Mouse (Mus musculus): ENCODE measurements at regions not wholly inside any gene's neighbourhood (a gene's known extent, or its start where the extent isn't known, plus 50 kb on each side); places are given as distances from the start of the nearest gene placed in this dataset.

DNA sequence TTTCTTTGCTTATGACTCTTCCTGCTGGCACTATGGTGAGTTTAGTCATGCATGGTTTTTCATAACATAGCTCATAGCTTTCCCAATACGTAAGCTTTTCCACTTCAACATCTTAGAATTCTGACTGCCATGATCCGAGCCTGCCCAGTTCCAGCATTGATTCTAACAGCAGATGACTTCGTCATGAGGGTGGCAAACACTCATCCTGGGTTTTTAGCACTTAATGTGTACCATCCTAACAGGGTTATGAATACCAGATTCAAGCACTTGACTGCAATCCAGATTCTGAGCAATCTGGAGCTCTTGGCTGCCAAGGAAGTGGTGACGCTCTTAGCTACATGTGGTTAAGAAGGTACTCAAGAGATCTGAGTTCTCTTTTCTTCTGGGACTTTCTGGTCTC, 128.3 kb upstream of the Sem1 start:
- Histone ChIP-seq H3K27me3 (replicated peaks; ENCODE audit: control insufficient read depth, insufficient read depth, low read length) (no peaks in the 10 kb centered on the region), H3K9ac (ENCODE audit: low read length) (no peak overlapping the region), H3K36me3 (ENCODE audit: control insufficient read depth, insufficient read depth, low read length) (no peaks in the 10 kb centered on the region), H3K9me3 (ENCODE audit: control insufficient read depth, low read length) (no peaks in the 10 kb centered on the region), H3K27ac (ENCODE audit: low read depth) (no peak overlapping the region), H3K4me1 (replicated peaks; ENCODE audit: control insufficient read depth, insufficient read depth, low read length) (no peaks in the 10 kb centered on the region), H3K4me2 (ENCODE audit: low read length) (no peak overlapping the region), H3K4me3 (ENCODE audit: low read depth, low read length) (no peak overlapping the region)
- WGBS = 92% methylated on average over 4 of the region's 4 CpGs
- ATAC-seq (replicated peaks; ENCODE audit: low FRiP score, low TSS enrichment, low read depth) (no peak), DNase-seq (ENCODE audit: low spot score) (no peak)

DNA sequence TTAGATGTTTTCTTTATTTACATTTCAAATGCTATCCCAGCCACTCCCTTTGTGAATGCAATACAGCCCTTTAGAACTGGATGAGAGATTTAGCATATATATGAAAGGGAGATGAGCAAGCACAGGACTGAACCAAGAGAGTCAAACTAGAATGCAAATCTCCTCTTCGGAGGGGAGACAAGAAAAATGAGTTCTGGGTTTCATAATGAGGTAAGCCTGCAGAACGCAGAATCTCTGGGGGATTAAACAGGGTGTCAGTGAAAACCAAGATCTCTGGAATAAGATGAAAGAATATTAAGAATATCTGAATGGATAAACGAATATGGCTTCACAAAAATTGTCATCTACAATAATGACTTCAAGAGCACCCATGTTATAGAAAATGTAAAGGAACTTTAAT, 130.6 kb upstream of the Sem1 start:
- H3K9me3 ChIP-seq (ENCODE audit: control insufficient read depth, low read length) = no peaks in the 10 kb centered on the region
- no peak overlapping the region for H3K4me2 ChIP-seq (ENCODE audit: low read length)
- H3K27me3 ChIP-seq (replicated peaks; ENCODE audit: control insufficient read depth, insufficient read depth, low read length) = no peaks in the 10 kb centered on the region
- no peak overlapping the region for H3K27ac ChIP-seq (ENCODE audit: low read depth)
- no peak overlapping the region for H3K9ac ChIP-seq (ENCODE audit: low read length)
- H3K4me1 ChIP-seq (replicated peaks; ENCODE audit: control insufficient read depth, insufficient read depth, low read length) = no peaks in the 10 kb centered on the region
- H3K4me3 ChIP-seq (ENCODE audit: low read depth, low read length) = no peak overlapping the region
- H3K36me3 ChIP-seq (ENCODE audit: control insufficient read depth, insufficient read depth, low read length) = no peaks in the 10 kb centered on the region
- ATAC-seq (replicated peaks; ENCODE audit: low FRiP score, low TSS enrichment, low read depth) = no peak
- 74% methylated on average over 3 of the region's 3 CpGs for WGBS
- DNase-seq (ENCODE audit: low spot score) = no peak

DNA sequence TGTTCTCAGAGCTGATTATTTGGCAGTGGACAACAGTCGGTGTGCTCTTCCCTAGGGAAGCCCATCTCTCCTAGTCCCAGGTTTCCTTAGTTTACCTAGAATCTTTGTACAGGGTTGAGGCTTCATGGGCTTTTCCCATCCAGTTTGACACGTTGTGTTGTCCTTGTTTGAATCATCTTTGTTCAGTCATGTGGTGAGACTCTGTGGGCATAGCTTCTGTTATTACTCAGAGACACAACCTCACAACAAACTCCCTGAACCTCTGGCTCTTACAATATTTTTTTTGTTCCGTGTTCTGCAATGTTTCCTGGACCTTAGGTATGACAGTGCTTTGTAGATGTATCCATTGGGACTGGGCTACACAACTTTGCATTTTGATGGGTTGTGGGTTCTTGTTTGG, 132.9 kb upstream of the Dlx6 start:
- Histone ChIP-seq H3K27ac (ENCODE audit: low read depth) (no peak overlapping the region), H3K9me3 (ENCODE audit: control insufficient read depth, low read length) (no peaks in the 10 kb centered on the region), H3K9ac (ENCODE audit: low read length) (no peak overlapping the region), H3K4me3 (ENCODE audit: low read depth, low read length) (no peak overlapping the region), H3K36me3 (ENCODE audit: control insufficient read depth, insufficient read depth, low read length) (no peaks in the 10 kb centered on the region), H3K4me2 (ENCODE audit: low read length) (no peak overlapping the region), H3K4me1 (replicated peaks; ENCODE audit: control insufficient read depth, insufficient read depth, low read length) (no peaks in the 10 kb centered on the region), H3K27me3 (replicated peaks; ENCODE audit: control insufficient read depth, insufficient read depth, low read length) (no peaks in the 10 kb centered on the region)
- 86% methylated on average over 3 of the region's 3 CpGs for WGBS
- ATAC-seq (replicated peaks; ENCODE audit: low FRiP score, low TSS enrichment, low read depth) = no peak
- DNase-seq (ENCODE audit: low spot score) = no peak

GRCm38 (mm10) chr6:6745394-6745793, 117.7 kb upstream of the Dlx6 start:
- Histone ChIP-seq H3K9ac (ENCODE audit: low read length) (no peak overlapping the region), H3K9me3 (ENCODE audit: control insufficient read depth, low read length) (no peaks in the 10 kb centered on the region), H3K4me2 (ENCODE audit: low read length) (no peak overlapping the region), H3K27me3 (replicated peaks; ENCODE audit: control insufficient read depth, insufficient read depth, low read length) (no peaks in the 10 kb centered on the region), H3K4me1 (replicated peaks; ENCODE audit: control insufficient read depth, insufficient read depth, low read length) (no peaks in the 10 kb centered on the region), H3K4me3 (ENCODE audit: low read depth, low read length) (no peak overlapping the region), H3K36me3 (ENCODE audit: control insufficient read depth, insufficient read depth, low read length) (no peaks in the 10 kb centered on the region), H3K27ac (ENCODE audit: low read depth) (no peak overlapping the region)
- ATAC-seq (replicated peaks; ENCODE audit: low FRiP score, low TSS enrichment, low read depth) (no peak), DNase-seq (ENCODE audit: low spot score) (no peak)
- WGBS = 68% methylated on average over 3 of the region's 3 CpGs

DNA sequence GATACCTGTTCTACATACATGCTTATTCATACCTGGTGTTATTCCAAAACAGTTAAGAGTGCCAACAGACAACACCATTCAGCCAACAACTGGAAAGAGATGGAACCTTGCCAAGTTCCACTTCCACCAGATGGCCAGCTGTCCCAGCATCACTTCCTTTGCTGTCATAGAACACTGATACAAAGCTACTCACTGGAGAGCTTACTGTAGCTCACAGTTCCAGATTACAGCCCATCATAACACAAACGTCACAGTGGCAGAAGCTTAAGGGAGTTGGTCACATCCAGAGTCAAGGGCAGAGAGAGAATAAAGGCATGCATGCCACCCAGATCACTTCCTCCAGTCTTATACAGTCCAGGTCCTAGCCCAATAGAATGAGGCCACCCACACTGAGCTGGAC, 84.0 kb upstream of the Dlx6 start:
- no peaks in the 10 kb centered on the region for H3K4me1 ChIP-seq (replicated peaks; ENCODE audit: control insufficient read depth, insufficient read depth, low read length)
- 54% methylated on average over 1 of the region's 1 CpGs for WGBS
- no peak overlapping the region for H3K4me3 ChIP-seq (ENCODE audit: low read depth, low read length)
- H3K27me3 ChIP-seq (replicated peaks; ENCODE audit: control insufficient read depth, insufficient read depth, low read length) = no peaks in the 10 kb centered on the region
- no peak for ATAC-seq (replicated peaks; ENCODE audit: low FRiP score, low TSS enrichment, low read depth)
- no peak for DNase-seq (ENCODE audit: low spot score)
- H3K4me2 ChIP-seq (ENCODE audit: low read length) = no peak overlapping the region
- no peaks in the 10 kb centered on the region for H3K36me3 ChIP-seq (ENCODE audit: control insufficient read depth, insufficient read depth, low read length)
- H3K9ac ChIP-seq (ENCODE audit: low read length) = no peak overlapping the region
- H3K9me3 ChIP-seq (ENCODE audit: control insufficient read depth, low read length) = no peaks in the 10 kb centered on the region
- no peak overlapping the region for H3K27ac ChIP-seq (ENCODE audit: low read depth)

- Histone ChIP-seq H3K36me3 (ENCODE audit: control insufficient read depth, insufficient read depth, low read length) (no peaks in the 10 kb centered on the region), H3K4me2 (ENCODE audit: low read length) (no peak overlapping the region), H3K27ac (ENCODE audit: low read depth) (no peak overlapping the region), H3K4me3 (ENCODE audit: low read depth, low read length) (no peak overlapping the region), H3K27me3 (replicated peaks; ENCODE audit: control insufficient read depth, insufficient read depth, low read length) (no peaks in the 10 kb centered on the region), H3K9ac (ENCODE audit: low read length) (no peak overlapping the region), H3K4me1 (replicated peaks; ENCODE audit: control insufficient read depth, insufficient read depth, low read length) (no peaks in the 10 kb centered on the region), H3K9me3 (ENCODE audit: control insufficient read depth, low read length) (no peaks in the 10 kb centered on the region)
- ATAC-seq (replicated peaks; ENCODE audit: low FRiP score, low TSS enrichment, low read depth) (no peak), DNase-seq (ENCODE audit: low spot score) (no peak)
- WGBS = 58% methylated on average over 3 of the region's 3 CpGs
Observed at GRCm38 (mm10) chr6:6781556-6781955, 81.6 kb upstream of the Dlx6 start.

DNA sequence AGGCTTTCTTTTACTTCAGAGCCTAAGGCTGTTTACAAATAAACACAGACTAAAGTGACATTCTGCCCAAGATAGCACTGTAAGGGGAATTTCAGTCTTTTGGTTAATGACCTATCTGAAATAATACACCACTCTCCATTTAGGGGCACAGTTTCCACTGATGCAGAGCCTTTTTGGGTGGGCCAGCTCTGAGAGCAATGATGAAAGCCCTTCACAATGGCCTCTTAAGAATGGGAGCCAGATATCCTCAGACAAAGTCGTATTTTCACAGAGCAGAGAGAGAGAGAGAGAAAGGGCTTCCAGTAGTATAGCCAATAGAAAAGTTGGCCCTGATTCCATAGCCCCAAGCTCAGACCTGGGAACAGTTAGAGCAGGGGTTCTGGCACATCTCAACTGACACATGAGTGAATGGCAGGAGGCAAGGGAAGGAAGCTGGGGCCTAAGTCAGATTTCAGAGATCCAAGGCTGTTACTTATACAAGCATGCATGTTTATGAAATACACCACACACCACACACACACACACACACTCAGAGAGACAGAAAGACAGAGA, 77.1 kb upstream of the Dlx6 start:
- Histone ChIP-seq H3K9ac (ENCODE audit: low read length) (no peak overlapping the region), H3K4me1 (replicated peaks; ENCODE audit: control insufficient read depth, insufficient read depth, low read length) (no peaks in the 10 kb centered on the region), H3K27ac (ENCODE audit: low read depth) (no peak overlapping the region), H3K4me2 (ENCODE audit: low read length) (no peak overlapping the region), H3K4me3 (ENCODE audit: low read depth, low read length) (no peak overlapping the region), H3K9me3 (ENCODE audit: control insufficient read depth, low read length) (no peaks in the 10 kb centered on the region), H3K27me3 (replicated peaks; ENCODE audit: control insufficient read depth, insufficient read depth, low read length) (no peaks in the 10 kb centered on the region), H3K36me3 (ENCODE audit: control insufficient read depth, insufficient read depth, low read length) (no peaks in the 10 kb centered on the region)
- ATAC-seq (replicated peaks; ENCODE audit: low FRiP score, low TSS enrichment, low read depth) (no peak), DNase-seq (ENCODE audit: low spot score) (no peak)
- WGBS = 43% methylated on average over 1 of the region's 1 CpGs

- DNase-seq (ENCODE audit: low spot score) (no peak), ATAC-seq (replicated peaks; ENCODE audit: low FRiP score, low TSS enrichment, low read depth) (no peak)
- H3K27me3 ChIP-seq (replicated peaks; ENCODE audit: control insufficient read depth, insufficient read depth, low read length) = no peaks in the 10 kb centered on the region
- no peak overlapping the region for H3K9ac ChIP-seq (ENCODE audit: low read length)
- H3K27ac ChIP-seq (ENCODE audit: low read depth) = no peak overlapping the region
- H3K36me3 ChIP-seq (ENCODE audit: control insufficient read depth, insufficient read depth, low read length) = no peaks in the 10 kb centered on the region
- H3K9me3 ChIP-seq (ENCODE audit: control insufficient read depth, low read length) = no peaks in the 10 kb centered on the region
- no peaks in the 10 kb centered on the region for H3K4me1 ChIP-seq (replicated peaks; ENCODE audit: control insufficient read depth, insufficient read depth, low read length)
- no peak overlapping the region for H3K4me3 ChIP-seq (ENCODE audit: low read depth, low read length)
- no peak overlapping the region for H3K4me2 ChIP-seq (ENCODE audit: low read length)
- WGBS = 29% methylated on average over 4 of the region's 4 CpGs
Observed at GRCm38 (mm10) chr6:6787490-6787889, 75.6 kb upstream of the Dlx6 start.

DNA sequence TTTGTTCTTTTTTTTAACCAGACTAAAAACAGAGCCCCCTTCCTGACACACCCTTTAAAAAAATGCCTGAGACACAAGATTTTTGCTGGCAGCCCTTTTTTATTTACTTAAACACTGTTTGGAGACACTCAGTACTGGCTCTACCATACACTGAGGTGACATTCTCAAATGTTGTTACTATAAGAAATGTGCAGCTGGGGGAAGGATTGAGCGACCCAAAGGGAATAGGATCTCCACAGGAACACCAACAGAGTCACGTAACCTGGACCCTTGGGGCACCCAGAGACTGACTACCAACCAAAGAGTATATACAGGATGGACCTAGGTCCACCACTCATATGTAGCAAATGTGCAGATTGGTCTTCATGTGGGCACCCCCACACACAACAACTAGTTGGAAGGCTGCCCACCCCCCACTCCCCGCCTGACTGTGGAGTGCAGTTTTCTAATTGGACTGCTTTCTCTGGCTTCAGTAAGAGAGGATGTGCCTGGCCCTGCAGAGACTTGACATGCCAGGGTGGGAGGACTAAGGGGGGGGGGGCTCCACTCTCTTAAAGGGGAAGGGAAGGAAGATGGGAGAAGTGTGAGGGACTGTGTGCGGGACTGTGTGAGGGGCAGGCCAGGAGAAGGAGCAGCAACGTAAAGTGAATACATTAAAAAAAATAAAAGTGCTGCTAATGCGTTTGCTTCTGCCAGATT, 68.7 kb upstream of the Dlx6 start:
- ATAC-seq (replicated peaks; ENCODE audit: low FRiP score, low TSS enrichment, low read depth) = 0 out of 2 replicates have a peak, but pooled peaks have one; percentile 58
- H3K27me3 ChIP-seq (replicated peaks; ENCODE audit: control insufficient read depth, insufficient read depth, low read length) = no peaks in the 10 kb centered on the region
- WGBS = 30% methylated on average over 6 of the region's 6 CpGs
- no peak for DNase-seq (ENCODE audit: low spot score)
- no peak overlapping the region for H3K4me2 ChIP-seq (ENCODE audit: low read length)
- no peaks in the 10 kb centered on the region for H3K9me3 ChIP-seq (ENCODE audit: control insufficient read depth, low read length)
- H3K9ac ChIP-seq (ENCODE audit: low read length) = no peak overlapping the region
- H3K27ac ChIP-seq (ENCODE audit: low read depth) = no peak overlapping the region
- no peaks in the 10 kb centered on the region for H3K36me3 ChIP-seq (ENCODE audit: control insufficient read depth, insufficient read depth, low read length)
- H3K4me1 ChIP-seq (replicated peaks; ENCODE audit: control insufficient read depth, insufficient read depth, low read length) = no peaks in the 10 kb centered on the region; the same call in 1 of the 2 replicates
- H3K4me3 ChIP-seq (ENCODE audit: low read depth, low read length) = no peak overlapping the region
